In the genomic region with DNA sequence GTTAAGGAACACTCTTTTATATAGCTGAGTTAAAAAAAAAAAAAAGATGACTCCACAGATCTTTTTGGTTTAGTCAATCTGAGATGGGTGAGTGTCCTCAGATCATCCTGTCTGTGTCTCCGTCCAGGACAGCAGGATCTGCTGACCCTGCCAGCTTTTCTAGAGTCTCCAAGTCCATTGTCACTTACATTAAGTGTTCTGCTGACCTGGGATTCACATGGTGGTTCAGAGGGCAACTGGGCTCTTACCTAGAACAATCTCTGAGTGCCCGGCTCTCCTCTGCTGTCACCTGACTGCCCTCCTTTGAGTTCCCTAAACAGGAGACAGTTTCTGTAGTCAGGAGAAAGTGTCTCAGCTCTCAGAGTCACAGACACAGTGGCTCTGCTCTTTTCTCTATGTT, we compare ENCODE assay signal across 14 mouse cellular contexts.
"Had no signal": no experiment of that assay in that cellular context is flagged by ENCODE, and none has a peak within 500 bp of the region (broad histone marks: within the 10 kb centered on the region; RNA-seq: fewer than 3 reads in every experiment).

No protein-coding gene starts in this region.

- DNase-seq: layer of hippocampus, adult 9-11 months; liver; liver, embryonic 13.5 days; liver, postnatal 0 days; lung, postnatal 14 days; right cerebral cortex, adult 18-20 months; right cerebral cortex, postnatal 25 days; thymus, postnatal 36 days had no signal

- H3K4me3 ChIP-seq: hindbrain, embryonic 15.5 days; limb, embryonic 12.5 days; liver, embryonic 13.5 days; lung, embryonic 15.5 days; megakaryocyte, embryonic 14.5 days; midbrain, embryonic 12.5 days had no signal

- H3K4me2 ChIP-seq: hindbrain, embryonic 15.5 days; limb, embryonic 12.5 days; liver, embryonic 13.5 days; lung, embryonic 15.5 days; midbrain, embryonic 12.5 days had no signal

- H3K36me3 ChIP-seq: hindbrain, embryonic 15.5 days had no signal

- ATAC-seq: liver, postnatal 0 days had no signal

- H3K27ac ChIP-seq: hindbrain, embryonic 15.5 days; limb, embryonic 12.5 days; liver, embryonic 13.5 days; lung, embryonic 15.5 days; macrophage; midbrain, embryonic 12.5 days had no signal

- H3K27me3 ChIP-seq: hindbrain, embryonic 15.5 days; limb, embryonic 12.5 days; liver, embryonic 13.5 days; lung, embryonic 15.5 days; midbrain, embryonic 12.5 days had no signal

- H3K9me3 ChIP-seq: hindbrain, embryonic 15.5 days; limb, embryonic 12.5 days; liver, embryonic 13.5 days; lung, embryonic 15.5 days; megakaryocyte, embryonic 14.5 days; midbrain, embryonic 12.5 days had no signal

- H3K9ac ChIP-seq: hindbrain, embryonic 15.5 days; limb, embryonic 12.5 days; liver, embryonic 13.5 days; liver, postnatal 0 days; lung, embryonic 15.5 days; midbrain, embryonic 12.5 days had no signal
